Mouse (Mus musculus) limb, embryonic 12.5 days (tissue): ENCODE results near the gene Rnf223. TPM values are rescaled to one million over a fixed set of nuclear protein-coding genes. Genes with fewer than 3 reads are reported as not detected.
"Not testable (repeated sequence)": the region's sequence is repeated elsewhere in the genome, so short reads cannot be mapped to it uniquely, and the experiment has no call there.

Source experiments
- ATAC-seq: fragments of 200-750 bp; cut with Nextera tagmentation; 2 replicates; pipeline ENCODE4 v1.8.0; 2017; ENCODE audit warnings: low read depth, moderate TSS enrichment; ENCODE audit not compliant: insufficient number of reproducible peaks, insufficient read depth, low FRiP score, low TSS enrichment
- H3K27ac ChIP-seq: fragments of 300-500 bp; sonication (generic); 2 replicates; pipeline ENCODE4 v1.5.1; 2016; ENCODE audit warnings: mild to moderate bottlenecking, moderate library complexity
- H3K27me3 ChIP-seq: fragments of 300-500 bp; sonication (generic); 2 replicates; pipeline ENCODE4 v1.6.1; 2016; ENCODE audit warnings: mild to moderate bottlenecking, moderate library complexity
- H3K36me3 ChIP-seq: fragments of 300-500 bp; sonication (generic); 2 replicates; pipeline ENCODE4 v1.6.1; 2016; ENCODE audit warnings: mild to moderate bottlenecking, moderate library complexity
- H3K4me1 ChIP-seq: fragments of 300-500 bp; sonication (generic); replicated peaks from 2 replicates; pipeline ENCODE4 v1.6.1; 2016
- H3K4me2 ChIP-seq: fragments of 300-500 bp; sonication (generic); 2 replicates; pipeline ENCODE4 v1.6.1; 2016; ENCODE audit warnings: mild to moderate bottlenecking, moderate library complexity
- H3K4me3 ChIP-seq: fragments of 300-500 bp; sonication (generic); replicated peaks from 2 replicates; pipeline ENCODE4 v1.5.1; 2016; ENCODE audit warnings: mild to moderate bottlenecking
- H3K9ac ChIP-seq: fragments of 300-500 bp; sonication (generic); replicated peaks from 2 replicates; pipeline ENCODE4 v1.6.1; 2016; ENCODE audit warnings: mild to moderate bottlenecking, moderate library complexity
- H3K9me3 ChIP-seq: fragments of 300-500 bp; sonication (generic); 2 replicates; pipeline ENCODE4 v1.6.1; 2016; ENCODE audit warnings: mild to moderate bottlenecking, moderate library complexity
- WGBS: fragments of 180-500 bp; shearing (Covaris S2); methylation state at CpG from one replicate; pipeline ENCODE4 v1.1.7; 2016; 5-methylcytosine and 5-hydroxymethylcytosine counted together
- polyA plus RNA-seq: library from polyadenylated mRNA; unstranded; fragments of >200 nt; fragmentation: Nextera tagmentation; extraction: Ambion mirVana; gene quantifications from 2 replicates; pipeline ENCODE4 v1.2.1, GENCODE M21; 2016

The Rnf223 gene
- polyA plus RNA-seq, 1 experiment from 2014 or later = 0.63 TPM

DNA sequence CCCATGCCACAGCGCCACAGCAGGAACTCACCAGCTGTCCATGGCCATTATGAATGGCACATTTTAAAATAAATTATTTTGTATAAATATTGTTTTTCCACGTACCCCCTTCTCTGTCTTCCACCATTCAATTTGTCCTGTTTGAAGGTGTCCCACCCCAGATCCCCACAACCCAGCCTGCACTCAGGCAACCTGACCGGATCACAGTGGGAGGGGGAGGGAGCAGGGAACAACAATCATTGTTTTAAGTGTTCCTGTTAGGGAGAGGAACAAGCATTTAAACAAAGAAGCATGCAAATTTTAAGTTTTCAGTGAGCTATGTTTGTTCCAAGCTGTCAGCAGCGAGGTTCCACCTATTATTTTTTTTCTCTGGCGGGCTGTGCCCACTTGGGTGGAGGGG lies 3.0 kb downstream of the Rnf223 start:
- Histone ChIP-seq H3K4me1 (no peaks in the 10 kb centered on the region), H3K9me3 (peaks cover 3% of the 10 kb centered on the region; the same call in 1 of the 2 replicates), H3K9ac (no peak overlapping the region), H3K4me3 (no peak overlapping the region), H3K27ac (no peak overlapping the region), H3K36me3 (no peaks in the 10 kb centered on the region), H3K4me2 (no peak overlapping the region), H3K27me3 (no peaks in the 10 kb centered on the region)
- no peak for ATAC-seq
- 76% methylated on average over 5 of the region's 5 CpGs for WGBS

GRCm38 (mm10) chr4:156133943-156134605 lies 3.8 kb downstream of the Rnf223 start:
- H3K36me3 ChIP-seq = no peaks in the 10 kb centered on the region
- no peaks in the 10 kb centered on the region for H3K27me3 ChIP-seq
- WGBS = 81% methylated on average over 12 of the region's 12 CpGs
- ATAC-seq = no peak
- no peak overlapping the region for H3K4me2 ChIP-seq
- no peak overlapping the region for H3K27ac ChIP-seq
- no peaks in the 10 kb centered on the region for H3K4me1 ChIP-seq
- no peak overlapping the region for H3K4me3 ChIP-seq
- H3K9me3 ChIP-seq = peaks cover 10% of the 10 kb centered on the region; the same call in 1 of the 2 replicates
- H3K9ac ChIP-seq = no peak overlapping the region

GRCm38 (mm10) chr4:156135112-156135511 lies 4.8 kb downstream of the Rnf223 start:
- Histone ChIP-seq H3K36me3 (no peaks in the 10 kb centered on the region), H3K27me3 (no peaks in the 10 kb centered on the region), H3K9me3 (peaks cover 10% of the 10 kb centered on the region; the same call in 1 of the 2 replicates), H3K27ac (no peak overlapping the region), H3K4me3 (no peak overlapping the region), H3K4me2 (no peak overlapping the region), H3K9ac (no peak overlapping the region), H3K4me1 (no peaks in the 10 kb centered on the region)
- 94% methylated on average over 13 of the region's 13 CpGs for WGBS
- 0 out of 2 replicates have a peak, but pooled peaks have one; percentile 31 for ATAC-seq

DNA sequence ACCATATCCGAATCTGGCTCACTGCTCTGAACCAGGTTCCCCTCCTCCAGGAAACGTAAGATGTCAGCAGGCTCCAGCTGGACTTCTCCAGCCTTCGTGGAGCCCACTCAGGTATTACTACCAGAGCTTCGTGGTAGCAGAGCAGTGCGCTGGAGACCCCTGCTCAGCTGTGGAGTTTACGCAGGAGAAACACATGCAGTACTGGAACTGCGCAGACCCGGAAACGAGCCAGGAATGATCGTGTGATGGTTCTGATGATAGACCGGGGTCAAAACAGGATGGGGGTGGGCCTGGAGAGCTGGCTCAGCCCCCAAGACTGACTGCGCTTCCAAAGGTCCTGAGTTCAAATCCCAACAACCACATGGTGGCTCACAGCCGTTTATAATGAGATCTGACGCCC lies 5.5 kb downstream of the Rnf223 start:
- ATAC-seq = no peak
- no peak overlapping the region for H3K9ac ChIP-seq
- H3K27me3 ChIP-seq = no peaks in the 10 kb centered on the region
- H3K4me1 ChIP-seq = no peaks in the 10 kb centered on the region
- no peak overlapping the region for H3K4me3 ChIP-seq
- peaks cover 10% of the 10 kb centered on the region; the same call in 1 of the 2 replicates for H3K9me3 ChIP-seq
- H3K4me2 ChIP-seq = no peak overlapping the region
- H3K27ac ChIP-seq = no peak overlapping the region
- 94% methylated on average over 14 of the region's 14 CpGs for WGBS
- no peaks in the 10 kb centered on the region for H3K36me3 ChIP-seq

- no peaks in the 10 kb centered on the region for H3K36me3 ChIP-seq
- H3K27ac ChIP-seq = no peak overlapping the region
- no peak overlapping the region for H3K4me3 ChIP-seq
- H3K27me3 ChIP-seq = no peaks in the 10 kb centered on the region
- no peak overlapping the region for H3K4me2 ChIP-seq
- no peak for ATAC-seq
- H3K4me1 ChIP-seq = no peaks in the 10 kb centered on the region
- 92% methylated on average over 30 of the region's 30 CpGs for WGBS
- H3K9ac ChIP-seq = no peak overlapping the region
- H3K9me3 ChIP-seq = peaks cover 10% of the 10 kb centered on the region; the same call in 1 of the 2 replicates
These were observed 6.2 kb downstream of the Rnf223 start for GRCm38 (mm10) chr4:156136285-156137100.

DNA sequence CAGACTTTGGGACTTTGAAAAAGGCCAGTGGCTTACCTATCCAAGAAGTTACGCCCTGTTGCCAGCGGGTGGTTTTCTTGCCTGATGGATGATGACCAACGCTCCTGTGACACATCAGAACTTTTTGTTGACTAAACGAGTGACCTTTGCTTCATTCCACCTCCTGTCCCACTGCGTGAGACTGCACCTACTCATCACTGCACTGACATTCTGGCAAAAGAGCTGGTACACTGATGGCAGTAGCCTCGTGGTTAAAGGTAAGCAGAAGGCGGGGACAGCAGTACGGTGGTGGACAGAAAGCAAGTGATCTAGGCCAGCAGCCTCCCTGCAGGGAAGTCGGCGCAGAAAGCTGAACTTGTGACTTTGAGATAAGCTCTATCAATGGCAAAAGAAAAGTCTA lies 20.6 kb downstream of the Rnf223 start:
- H3K4me1 ChIP-seq, ATAC-seq, H3K36me3 ChIP-seq, H3K4me3 ChIP-seq, H3K27ac ChIP-seq, H3K27me3 ChIP-seq, H3K9ac ChIP-seq, H3K4me2 ChIP-seq, H3K9me3 ChIP-seq: not testable (repeated sequence)
- 90% methylated on average over 10 of the region's 10 CpGs for WGBS

DNA sequence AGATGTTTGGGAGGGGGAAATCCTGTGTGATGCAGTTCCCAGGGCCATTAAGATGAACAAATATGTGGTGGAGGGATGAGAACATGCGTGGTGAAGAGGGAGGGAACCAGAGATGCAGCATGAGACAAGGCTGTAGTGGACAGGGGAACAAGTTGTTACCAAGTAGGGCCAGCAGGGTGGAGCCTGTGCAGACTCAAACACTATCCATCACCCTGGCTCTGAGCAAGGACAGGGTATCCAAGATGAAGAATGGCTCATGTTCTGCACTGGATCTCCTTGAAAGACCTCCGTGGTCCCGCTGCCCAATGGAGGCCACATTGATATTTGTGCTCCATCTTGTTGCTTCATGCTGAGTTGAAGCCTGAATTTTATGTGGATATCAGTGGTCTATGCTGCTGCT lies 24.5 kb downstream of the Rnf223 start:
- Histone ChIP-seq H3K4me1 (no peaks in the 10 kb centered on the region), H3K4me3 (no peak overlapping the region), H3K9me3 (peaks cover 17% of the 10 kb centered on the region; the same call in 1 of the 2 replicates), H3K9ac (no peak overlapping the region), H3K27ac (no peak overlapping the region), H3K27me3 (no peaks in the 10 kb centered on the region), H3K36me3 (no peaks in the 10 kb centered on the region), H3K4me2 (no peak overlapping the region)
- ATAC-seq = no peak
- 91% methylated on average over 3 of the region's 3 CpGs for WGBS

GRCm38 (mm10) chr4:156166477-156166876 lies 36.2 kb downstream of the Rnf223 start:
- H3K4me3 ChIP-seq = no peak overlapping the region
- no peak overlapping the region for H3K27ac ChIP-seq
- peaks cover 93% of the 10 kb centered on the region for H3K36me3 ChIP-seq
- H3K4me1 ChIP-seq = no peaks in the 10 kb centered on the region
- peaks cover 13% of the 10 kb centered on the region for H3K9me3 ChIP-seq
- no peak for ATAC-seq
- H3K4me2 ChIP-seq = no peak overlapping the region
- no peaks in the 10 kb centered on the region for H3K27me3 ChIP-seq
- 91% methylated on average over 9 of the region's 9 CpGs for WGBS
- H3K9ac ChIP-seq = no peak overlapping the region

DNA sequence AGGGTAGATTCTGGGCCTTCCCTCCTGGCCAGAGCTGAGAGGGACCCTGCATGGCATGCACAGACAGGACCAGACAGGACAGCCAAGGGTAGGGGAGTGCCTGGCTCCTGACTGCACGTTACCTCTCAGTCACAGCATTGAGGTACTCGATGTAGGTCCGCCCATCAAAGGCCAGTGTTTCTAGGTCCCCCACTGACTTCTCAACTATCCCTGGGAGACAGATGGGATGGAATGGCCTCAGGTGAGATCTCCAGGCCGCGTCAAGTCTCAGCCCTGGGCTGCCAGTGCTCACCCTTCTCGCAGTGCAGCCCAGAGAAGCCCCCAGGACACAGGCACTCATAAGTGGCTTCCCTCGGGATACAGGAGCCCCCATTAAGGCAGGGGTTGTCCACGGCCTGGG lies 38.3 kb downstream of the Rnf223 start:
- no peak overlapping the region for H3K4me2 ChIP-seq
- no peaks in the 10 kb centered on the region for H3K4me1 ChIP-seq
- ATAC-seq = no peak
- no peaks in the 10 kb centered on the region for H3K9me3 ChIP-seq
- H3K4me3 ChIP-seq = no peak overlapping the region
- H3K27me3 ChIP-seq = no peaks in the 10 kb centered on the region
- H3K27ac ChIP-seq = no peak overlapping the region
- WGBS = 91% methylated on average over 8 of the region's 8 CpGs
- H3K9ac ChIP-seq = no peak overlapping the region
- H3K36me3 ChIP-seq = peaks cover 100% of the 10 kb centered on the region

- 95% methylated on average over 10 of the region's 10 CpGs for WGBS
- H3K4me1 ChIP-seq = no peaks in the 10 kb centered on the region
- no peaks in the 10 kb centered on the region for H3K27me3 ChIP-seq
- ATAC-seq = no peak
- no peaks in the 10 kb centered on the region for H3K9me3 ChIP-seq
- H3K27ac ChIP-seq = no peak overlapping the region
- no peak overlapping the region for H3K4me3 ChIP-seq
- H3K9ac ChIP-seq = no peak overlapping the region
- H3K36me3 ChIP-seq = peaks cover 100% of the 10 kb centered on the region
- H3K4me2 ChIP-seq = no peak overlapping the region
These were observed 38.8 kb downstream of the Rnf223 start for GRCm38 (mm10) chr4:156169129-156169528.

- Histone ChIP-seq H3K27ac (no peak overlapping the region), H3K4me1 (no peaks in the 10 kb centered on the region), H3K9ac (no peak overlapping the region), H3K9me3 (no peaks in the 10 kb centered on the region), H3K4me3 (no peak overlapping the region), H3K36me3 (peaks cover 100% of the 10 kb centered on the region), H3K27me3 (no peaks in the 10 kb centered on the region), H3K4me2 (no peak overlapping the region)
- no peak for ATAC-seq
- 97% methylated on average over 11 of the region's 11 CpGs for WGBS
These were observed 41.5 kb downstream of the Rnf223 start for GRCm38 (mm10) chr4:156171828-156172227.
